ENCODE assay signal across 8 mouse cellular contexts in the genomic region with DNA sequence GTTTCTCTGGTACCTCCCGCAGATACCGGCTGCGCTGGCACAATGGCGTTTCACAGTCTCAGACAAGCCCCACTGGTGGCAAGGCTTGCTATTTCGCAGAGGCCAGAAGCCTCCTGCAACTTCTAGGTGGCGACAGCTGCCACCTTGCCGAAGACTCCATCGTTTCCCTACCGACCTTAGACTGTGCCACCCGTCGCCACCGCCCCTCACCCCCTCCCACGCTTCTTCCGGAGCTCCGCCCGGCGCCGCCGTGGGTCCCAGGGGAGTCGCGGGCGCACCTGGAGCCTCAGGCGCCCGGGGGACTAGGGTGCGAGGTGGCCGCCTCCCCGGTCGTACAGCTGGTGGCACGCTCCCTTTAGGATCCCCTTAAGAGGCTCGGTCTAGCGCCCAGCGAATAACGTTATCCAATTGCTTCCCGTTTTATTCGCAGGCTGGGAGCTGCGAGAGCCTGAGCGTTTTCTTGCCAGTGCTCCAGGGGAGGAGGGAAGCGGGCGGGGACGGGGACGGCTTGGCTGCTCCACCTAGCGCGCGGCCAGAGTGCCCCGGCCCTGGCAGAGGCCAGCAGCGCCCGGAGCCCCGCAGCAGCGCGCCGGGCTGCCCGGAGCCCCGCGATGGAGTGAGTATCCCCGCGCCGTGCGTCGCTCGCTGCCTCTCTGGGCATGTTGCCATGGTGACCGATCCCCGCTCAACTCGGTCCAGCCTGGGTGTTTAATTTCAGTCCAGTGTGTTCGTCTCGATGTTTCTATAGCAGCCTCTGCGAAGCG. TPM values are rescaled to one million over a fixed set of nuclear protein-coding genes. Genes with fewer than 3 reads are reported as not detected.
A peak's percentile ranks its signal among the peaks of the same experiment; 100 is the strongest.
DNase-seq lines count a peak whose midpoint lies in the region; ATAC-seq lines count a peak whose summit lies in the region.

TSS of gene Palm2 (plus strand) at position 307 of the 764 bp plus-strand sequence.

- ATAC-seq in forebrain, embryonic 11.5 days (replicated peaks; ENCODE audit: low FRiP score): peak; percentile 83
- ATAC-seq in heart, embryonic 14.5 days (ENCODE audit: insufficient number of reproducible peaks, insufficient read depth, low FRiP score, low read depth): peak; percentile 54
- ATAC-seq in liver, embryonic 13.5 days (ENCODE audit: low read depth): no peak
- ATAC-seq in neural tube, embryonic 15.5 days (ENCODE audit: low FRiP score): peak; percentile 86

- H3K27me3 ChIP-seq in forebrain, embryonic 11.5 days (ENCODE audit: control insufficient read depth, insufficient read depth, low read length): peaks cover 16% of the 10 kb centered on the region
- peaks cover 36% of the 10 kb centered on the region for H3K27me3 ChIP-seq in heart, embryonic 14.5 days (ENCODE audit: control insufficient read depth, insufficient read depth, low read length)
- peaks cover 43% of the 10 kb centered on the region for H3K27me3 ChIP-seq in liver, embryonic 13.5 days
- H3K27me3 ChIP-seq in neural tube, embryonic 15.5 days (replicated peaks): peaks cover 5% of the 10 kb centered on the region; the same call in 1 of the 2 replicates

- no peaks in the 10 kb centered on the region for H3K36me3 ChIP-seq in forebrain, embryonic 11.5 days (ENCODE audit: control insufficient read depth, insufficient read depth, low read length)
- H3K36me3 ChIP-seq in heart, embryonic 14.5 days (ENCODE audit: control insufficient read depth, insufficient read depth, low read length): no peaks in the 10 kb centered on the region
- H3K36me3 ChIP-seq in liver, embryonic 13.5 days: no peaks in the 10 kb centered on the region
- no peaks in the 10 kb centered on the region for H3K36me3 ChIP-seq in neural tube, embryonic 15.5 days

- WGBS in forebrain, embryonic 11.5 days: under 1% methylated on average over 67 of the region's 67 CpGs
- under 1% methylated on average over 67 of the region's 67 CpGs for WGBS in heart, embryonic 14.5 days
- 2% methylated on average over 67 of the region's 67 CpGs for WGBS in liver, embryonic 13.5 days (ENCODE audit: insufficient replicate concordance)
- WGBS in neural tube, embryonic 15.5 days: under 1% methylated on average over 67 of the region's 67 CpGs

- peak; percentile 9 to 30 for DNase-seq in spleen, postnatal 36 days (ENCODE audit: low spot score in 2 of 2)
- no peak for DNase-seq in spleen, adult 12 weeks (ENCODE audit: low spot score)
- DNase-seq in forebrain, embryonic 11.5 days (ENCODE audit: low spot score): peak; percentile 84
- DNase-seq in kidney, postnatal 14 days: peak; percentile 48
- DNase-seq in liver, embryonic 13.5 days: no peak
- peak; percentile 35 to 62 for DNase-seq in thymus, postnatal 10 days (ENCODE audit: low spot score in 2 of 2)

- H3K4me3 ChIP-seq in forebrain, embryonic 11.5 days (ENCODE audit: low read depth, low read length): peak within 1 kb of the TSS; percentile 63
- H3K4me3 ChIP-seq in heart, embryonic 14.5 days (ENCODE audit: control insufficient read depth in 1 of 2, insufficient read depth in 1 of 2, low read depth in 1 of 2, low read length in 2 of 2): peak within 1 kb of the TSS; percentile 51 to 69
- peak within 1 kb of the TSS; percentile 47 for H3K4me3 ChIP-seq in liver, embryonic 13.5 days (replicated peaks)
- peak within 1 kb of the TSS; percentile 59 for H3K4me3 ChIP-seq in neural tube, embryonic 15.5 days (replicated peaks)

- no peak within 1 kb of the TSS for H3K27ac ChIP-seq in forebrain, embryonic 11.5 days (ENCODE audit: low read depth, low read length)
- no peak within 1 kb of the TSS for H3K27ac ChIP-seq in heart, embryonic 14.5 days (replicated peaks in 1 of 2; ENCODE audit: control insufficient read depth in 1 of 2, insufficient read depth in 1 of 2, low read depth in 2 of 2, low read length in 2 of 2)
- no peak within 1 kb of the TSS for H3K27ac ChIP-seq in liver, embryonic 13.5 days
- peak within 1 kb of the TSS; percentile 90 for H3K27ac ChIP-seq in neural tube, embryonic 15.5 days (replicated peaks)

- peak within 1 kb of the TSS; percentile 99 for H3K4me2 ChIP-seq in forebrain, embryonic 11.5 days (ENCODE audit: low read depth, low read length, severe bottlenecking)
- H3K4me2 ChIP-seq in heart, embryonic 14.5 days (ENCODE audit: low read length): peak within 1 kb of the TSS; percentile 100
- H3K4me2 ChIP-seq in liver, embryonic 13.5 days: peak within 1 kb of the TSS; percentile 60
- H3K4me2 ChIP-seq in neural tube, embryonic 15.5 days: peak within 1 kb of the TSS; percentile 83

- no peaks in the 10 kb centered on the region for H3K9me3 ChIP-seq in forebrain, embryonic 11.5 days (ENCODE audit: control insufficient read depth, low read length)
- no peaks in the 10 kb centered on the region for H3K9me3 ChIP-seq in heart, embryonic 14.5 days (ENCODE audit: control insufficient read depth, low read length)
- no peaks in the 10 kb centered on the region for H3K9me3 ChIP-seq in liver, embryonic 13.5 days (replicated peaks)
- H3K9me3 ChIP-seq in neural tube, embryonic 15.5 days (replicated peaks): no peaks in the 10 kb centered on the region

- H3K9ac ChIP-seq in forebrain, embryonic 11.5 days (ENCODE audit: low read length): peak within 1 kb of the TSS; percentile 46
- peak within 1 kb of the TSS; percentile 68 for H3K9ac ChIP-seq in heart, embryonic 14.5 days (ENCODE audit: low read length)
- H3K9ac ChIP-seq in liver, embryonic 13.5 days: no peak within 1 kb of the TSS
- peak within 1 kb of the TSS; percentile 67 for H3K9ac ChIP-seq in neural tube, embryonic 15.5 days (replicated peaks)

- peaks cover 9% of the 10 kb centered on the region; the same call in 1 of the 2 replicates for H3K4me1 ChIP-seq in forebrain, embryonic 11.5 days (replicated peaks; ENCODE audit: control insufficient read depth, insufficient read depth, low read length)
- H3K4me1 ChIP-seq in heart, embryonic 14.5 days (ENCODE audit: control insufficient read depth in 2 of 2, insufficient read depth in 2 of 2, low read length in 2 of 2): peaks cover 3 to 5% of the 10 kb centered on the region in 2 experiments; a peak in 3 of 4 replicates
- H3K4me1 ChIP-seq in liver, embryonic 13.5 days (replicated peaks): 0 out of 2 replicates have a peak, but pooled peaks cover 3% of the 10 kb centered on the region
- peaks cover 27% of the 10 kb centered on the region for H3K4me1 ChIP-seq in neural tube, embryonic 15.5 days

RNA-seq across cellular contexts. Expression of gene Palm2, which starts in this region (rescaled TPM):
- polyA plus RNA-seq in forebrain, embryonic 11.5 days (2014; fragmentation: Nextera tagmentation; extraction: Ambion mirVana): 3.4 and 3.5 TPM in 2 replicates
- 20.9 and 21.0 TPM in 2 replicates for polyA plus RNA-seq in heart, embryonic 14.5 days (2014; fragmentation: Nextera tagmentation; extraction: Ambion mirVana)
- 0.29 and 0.60 TPM in 2 replicates for polyA plus RNA-seq in liver, embryonic 13.5 days (2015; fragmentation: Nextera tagmentation; extraction: Ambion mirVana)
- 13.6 and 16.9 TPM in 2 replicates for polyA plus RNA-seq in neural tube, embryonic 15.5 days (2015; fragmentation: Nextera tagmentation; extraction: Ambion mirVana)

Comparison
In these comparisons a context has a peak if more than half of its experiments do, and no peak if none do; other contexts are left out.
1. DNase-seq: peak in spleen, postnatal 36 days (2 of 2), forebrain, embryonic 11.5 days (single experiment), kidney, postnatal 14 days (single experiment) and thymus, postnatal 10 days (2 of 2); none in spleen, adult 12 weeks (single experiment) and liver, embryonic 13.5 days (single experiment).
2. Peak in every context shown above with its lines, with median percentiles within 50 percentile points of each other: H3K4me2 ChIP-seq and H3K4me3 ChIP-seq.